ENCODE assay signal across 21 mouse cellular contexts in genomic region chr11:4793006-4793405, GRCm38 (mm10). TPM values are rescaled to one million over a fixed set of nuclear protein-coding genes. Genes with fewer than 3 reads are reported as not detected.
A peak's percentile ranks its signal among the peaks of the same experiment; 100 is the strongest.
DNase-seq lines count a peak whose midpoint lies in the region; ATAC-seq and TF ChIP-seq lines count a peak whose summit lies in the region.
"Had no signal": no experiment of that assay in that cellular context is flagged by ENCODE, and none has a peak within 500 bp of the region (broad histone marks: within the 10 kb centered on the region; RNA-seq: fewer than 3 reads in every experiment).

No protein-coding gene starts in this region.

- DNase-seq in embryo, embryonic 10.5 days (ENCODE audit: low spot score) = peak; percentile 14
- no peak for DNase-seq in embryo, embryonic 11 days
- peak; percentile 7 for DNase-seq in kidney, postnatal 0 days (ENCODE audit: low spot score)
- peak; percentile 43 for DNase-seq in embryonic facial prominence, embryonic 10.5 days (ENCODE audit: low spot score)
- DNase-seq in retina, postnatal 1 day = peak; percentile 78
- DNase-seq in heart, postnatal 36 days = no peak
- DNase-seq in adrenal gland, postnatal 14 days = no peak
- DNase-seq: adrenal gland, adult 2 months; cerebellum, adult 11-12 months; cerebellum, adult 9-11 months; cerebellum, postnatal 36 days; gastrocnemius, postnatal 10 days; heart, adult 2 months; heart, postnatal 14 days had no signal

- TF ChIP-seq CTCF in kidney, postnatal 0 days (IDR thresholded peaks at IDR 0.05; ENCODE audit: low read depth) = no peak

- no peak overlapping the region for H3K27ac ChIP-seq in kidney, postnatal 0 days
- no peak overlapping the region for H3K27ac ChIP-seq in kidney, embryonic 15.5 days
- no peak overlapping the region for H3K27ac ChIP-seq in embryonic facial prominence, embryonic 10.5 days (replicated peaks)
- H3K27ac ChIP-seq: forebrain, embryonic 15.5 days; heart, adult 2 months; heart, embryonic 15.5 days; hindbrain, embryonic 10.5 days; hindbrain, embryonic 14.5 days; intestine, embryonic 15.5 days had no signal

- no peak overlapping the region for H3K9ac ChIP-seq in kidney, postnatal 0 days (ENCODE audit: low read depth, low read length)
- H3K9ac ChIP-seq in kidney, embryonic 15.5 days = no peak overlapping the region
- H3K9ac ChIP-seq: forebrain, embryonic 15.5 days; heart, embryonic 15.5 days; hindbrain, embryonic 14.5 days; intestine, embryonic 15.5 days had no signal

- WGBS in kidney, postnatal 0 days = 16% methylated on average over 3 of the region's 3 CpGs
- WGBS in kidney, embryonic 15.5 days = 15% methylated on average over 3 of the region's 3 CpGs
- 19% methylated on average over 3 of the region's 3 CpGs for WGBS in embryonic facial prominence, embryonic 10.5 days

- no peak overlapping the region for H3K4me2 ChIP-seq in kidney, postnatal 0 days (ENCODE audit: low read length)
- H3K4me2 ChIP-seq in kidney, embryonic 15.5 days = no peak overlapping the region
- H3K4me2 ChIP-seq: forebrain, embryonic 15.5 days; heart, embryonic 11.5 days; heart, embryonic 15.5 days; hindbrain, embryonic 14.5 days; intestine, embryonic 15.5 days had no signal

- no peak overlapping the region for H3K4me3 ChIP-seq in kidney, postnatal 0 days (replicated peaks; ENCODE audit: low read depth, low read length)
- no peak overlapping the region for H3K4me3 ChIP-seq in kidney, embryonic 15.5 days (replicated peaks)
- no peak overlapping the region for H3K4me3 ChIP-seq in embryonic facial prominence, embryonic 10.5 days
- H3K4me3 ChIP-seq: forebrain, embryonic 15.5 days; heart, adult 2 months; heart, embryonic 15.5 days; hindbrain, embryonic 10.5 days; intestine, embryonic 15.5 days had no signal

- H3K9me3 ChIP-seq in kidney, postnatal 0 days (replicated peaks; ENCODE audit: low read length) = no peaks in the 10 kb centered on the region
- H3K9me3 ChIP-seq in kidney, embryonic 15.5 days (replicated peaks) = no peaks in the 10 kb centered on the region
- H3K9me3 ChIP-seq in embryonic facial prominence, embryonic 10.5 days = no peaks in the 10 kb centered on the region
- H3K9me3 ChIP-seq: forebrain, embryonic 15.5 days; heart, embryonic 15.5 days; hindbrain, embryonic 10.5 days; intestine, embryonic 15.5 days had no signal

- H3K36me3 ChIP-seq in kidney, postnatal 0 days (ENCODE audit: insufficient read depth, low read length) = peaks cover 14% of the 10 kb centered on the region
- peaks cover 62% of the 10 kb centered on the region for H3K36me3 ChIP-seq in kidney, embryonic 15.5 days
- H3K36me3 ChIP-seq in embryonic facial prominence, embryonic 10.5 days (replicated peaks) = peaks cover 71% of the 10 kb centered on the region

- no peak for ATAC-seq in kidney, postnatal 0 days (replicated peaks; ENCODE audit: low FRiP score, low read depth)
- no peak for ATAC-seq in kidney, embryonic 15.5 days (replicated peaks; ENCODE audit: low FRiP score)
- ATAC-seq: forebrain, embryonic 15.5 days; intestine, embryonic 15.5 days had no signal

- no peaks in the 10 kb centered on the region for H3K4me1 ChIP-seq in kidney, postnatal 0 days (replicated peaks; ENCODE audit: insufficient read depth, low read length)
- H3K4me1 ChIP-seq in kidney, embryonic 15.5 days = peaks cover 6% of the 10 kb centered on the region; the same call in 1 of the 2 replicates
- peaks cover 17% of the 10 kb centered on the region for H3K4me1 ChIP-seq in embryonic facial prominence, embryonic 10.5 days
- H3K4me1 ChIP-seq: heart, embryonic 15.5 days; intestine, embryonic 15.5 days had no signal

- no peaks in the 10 kb centered on the region for H3K27me3 ChIP-seq in kidney, postnatal 0 days (ENCODE audit: insufficient read depth, low read length)
- no peaks in the 10 kb centered on the region for H3K27me3 ChIP-seq in kidney, embryonic 15.5 days
- H3K27me3 ChIP-seq in embryonic facial prominence, embryonic 10.5 days (replicated peaks; ENCODE audit: low read depth, poor library complexity, severe bottlenecking) = no peaks in the 10 kb centered on the region
- H3K27me3 ChIP-seq: forebrain, embryonic 15.5 days; heart, embryonic 15.5 days; intestine, embryonic 15.5 days had no signal

- intact Hi-C loops in heart, postnatal 36 days (cut with DNase I) = no loop called here

RNA-seq across cellular contexts. Expression of gene Cabp7, which starts 46.4 kb away (rescaled TPM):
- 0.08 and 0.09 TPM in 2 replicates for polyA plus RNA-seq in kidney, postnatal 0 days (2015; fragmentation: Nextera tagmentation; extraction: Ambion mirVana)
- 0.10 and 0.17 TPM in 2 replicates for polyA plus RNA-seq in kidney, embryonic 15.5 days (2015; fragmentation: Nextera tagmentation; extraction: Ambion mirVana)
- 0.19 and 0.57 TPM in 2 replicates for polyA plus RNA-seq in embryonic facial prominence, embryonic 10.5 days (2016; fragmentation: Nextera tagmentation; extraction: Ambion mirVana)
- not detected for total RNA-seq in heart, postnatal 36 days (2021)
- total RNA-seq in adrenal gland, postnatal 14 days (2021) = 0.15 and 0.41 TPM in 2 replicates
- total RNA-seq: heart, adult 2 months; heart, postnatal 14 days had no signal
- polyA plus RNA-seq: heart, adult 2 months had no signal

RNA-seq across cellular contexts. Expression of gene Nf2, which starts 56.3 kb away (rescaled TPM):
- 33.3 and 35.6 TPM in 2 replicates for polyA plus RNA-seq in kidney, postnatal 0 days (2015; fragmentation: Nextera tagmentation; extraction: Ambion mirVana)
- 49.8 and 53.2 TPM in 2 replicates for polyA plus RNA-seq in kidney, embryonic 15.5 days (2015; fragmentation: Nextera tagmentation; extraction: Ambion mirVana)
- polyA plus RNA-seq in embryonic facial prominence, embryonic 10.5 days (2016; fragmentation: Nextera tagmentation; extraction: Ambion mirVana) = 68.1 and 68.7 TPM in 2 replicates
- total RNA-seq in heart, postnatal 36 days (2021) = 10 to 100 TPM; 80.0 to 80.1 TPM
- 102 and 106 TPM in 2 replicates for total RNA-seq in adrenal gland, postnatal 14 days (2021)

Comparison
In these comparisons a context has a peak if more than half of its experiments do, and no peak if none do; other contexts are left out.
1. DNase-seq: peak in embryo, embryonic 10.5 days (single experiment), kidney, postnatal 0 days (single experiment), embryonic facial prominence, embryonic 10.5 days (single experiment) and retina, postnatal 1 day (single experiment); none in embryo, embryonic 11 days (single experiment), heart, postnatal 36 days (0 of 2) and adrenal gland, postnatal 14 days (single experiment).